Mouse (Mus musculus): ENCODE results near the gene Gpr153.

DNA sequence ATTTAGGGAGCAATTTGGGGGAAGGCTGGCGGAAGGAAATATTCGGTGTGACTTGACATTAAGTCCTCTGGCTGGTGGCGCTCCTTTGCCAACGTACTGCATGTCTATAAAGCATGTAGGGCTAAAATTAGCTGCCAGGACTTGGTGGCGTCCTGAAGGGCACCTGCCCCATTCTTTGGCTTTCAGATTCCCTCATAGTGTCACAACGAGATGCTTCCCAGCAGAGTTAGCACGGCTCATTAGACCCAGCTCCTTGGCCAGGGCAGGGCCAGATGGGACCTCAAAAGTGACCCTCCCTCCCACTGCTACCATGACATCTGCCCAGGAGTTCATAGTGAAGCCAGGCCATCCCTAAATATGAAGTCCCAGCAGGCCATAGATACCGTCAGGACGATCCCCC, 3.4 kb upstream of the Gpr153 start:
- no peak for TF ChIP-seq CTCF (IDR thresholded peaks at IDR 0.05; ENCODE audit: low read depth)
- no peak for TF ChIP-seq EP300 (IDR thresholded peaks at IDR 0.05; ENCODE audit: low read depth)
